Mouse (Mus musculus) forebrain, embryonic 11.5 days (tissue): ENCODE measurements around the gene Gm31371. TPM values are rescaled to one million over a fixed set of nuclear protein-coding genes. Genes with fewer than 3 reads are reported as not detected.
"Not testable (repeated sequence)": the region's sequence is repeated elsewhere in the genome, so short reads cannot be mapped to it uniquely, and the experiment has no call there.

ENCODE experiments used
- ATAC-seq: fragments of 200-750 bp; cut with Nextera tagmentation; replicated peaks from 2 replicates; pipeline ENCODE4 v1.8.0; 2017; ENCODE audit warnings: moderate TSS enrichment; ENCODE audit not compliant: low FRiP score
- DNase-seq: peaks from one replicate; pipeline ENCODE4 v3.0.0-alpha.2; 2017; ENCODE audit warnings: low spot score
- H3K27ac ChIP-seq: fragments of 300-500 bp; sonication (generic); 2 replicates; pipeline ENCODE4 v1.5.1; 2014; ENCODE audit warnings: low read depth, low read length
- H3K27me3 ChIP-seq: fragments of 300-500 bp; sonication (generic); 2 replicates; pipeline ENCODE4 v1.6.1; 2014; ENCODE audit warnings: mild to moderate bottlenecking, low read length, mixed read lengths; ENCODE audit not compliant: control insufficient read depth, insufficient read depth
- H3K36me3 ChIP-seq: fragments of 300-500 bp; sonication (generic); 2 replicates; pipeline ENCODE4 v1.6.1; 2014; ENCODE audit warnings: mild to moderate bottlenecking, low read length, moderate library complexity, mixed read lengths; ENCODE audit not compliant: control insufficient read depth, insufficient read depth
- H3K4me1 ChIP-seq: fragments of 300-500 bp; sonication (generic); replicated peaks from 2 replicates; pipeline ENCODE4 v1.6.1; 2014; ENCODE audit warnings: low read length, mixed read lengths; ENCODE audit not compliant: control insufficient read depth, insufficient read depth
- H3K4me2 ChIP-seq: fragments of 300-500 bp; sonication (generic); 2 replicates; pipeline ENCODE4 v1.6.1; 2014; ENCODE audit warnings: low read depth, mild to moderate bottlenecking, low read length, moderate library complexity, mixed read lengths; ENCODE audit not compliant: severe bottlenecking
- H3K4me3 ChIP-seq: fragments of 300-500 bp; sonication (generic); 2 replicates; pipeline ENCODE4 v1.5.1; 2014; ENCODE audit warnings: low read depth, low read length
- H3K9ac ChIP-seq: fragments of 300-500 bp; sonication (generic); 2 replicates; pipeline ENCODE4 v1.6.1; 2014; ENCODE audit warnings: low read length
- H3K9me3 ChIP-seq: fragments of 300-500 bp; sonication (generic); 2 replicates; pipeline ENCODE4 v1.6.1; 2016; ENCODE audit warnings: low read length, mixed read lengths; ENCODE audit not compliant: control insufficient read depth
- WGBS: fragments of 180-500 bp; shearing (Covaris S2); extraction: QIAGEN DNeasy Blood & Tissue Kit; methylation state at CpG from one replicate; pipeline ENCODE4 v1.1.7; 2014; 5-methylcytosine and 5-hydroxymethylcytosine counted together
- polyA plus RNA-seq: library from polyadenylated mRNA; unstranded; fragments of >200 nt; fragmentation: Nextera tagmentation; extraction: Ambion mirVana; gene quantifications from 2 replicates; pipeline ENCODE4 v1.2.1, GENCODE M21; 2014

The Gm31371 gene
- polyA plus RNA-seq = not detected in 2 replicates

GRCm38 (mm10) chr8:19903092-19903491 lies at the start of gene Gm31371:
TSS of gene Gm31371 (plus strand) at chr8:19903392.
- ATAC-seq, H3K4me1 ChIP-seq, H3K27ac ChIP-seq, H3K9me3 ChIP-seq, H3K9ac ChIP-seq, H3K4me3 ChIP-seq, H3K36me3 ChIP-seq, H3K4me2 ChIP-seq, H3K27me3 ChIP-seq, DNase-seq: not testable (repeated sequence)
- 78% methylated on average over 2 of the region's 4 CpGs for WGBS

- not testable (repeated sequence) for H3K4me2 ChIP-seq, H3K9me3 ChIP-seq, H3K27me3 ChIP-seq, H3K4me1 ChIP-seq, H3K36me3 ChIP-seq, ATAC-seq, H3K27ac ChIP-seq, H3K4me3 ChIP-seq, DNase-seq, H3K9ac ChIP-seq
- WGBS = 94% methylated on average over 7 of the region's 8 CpGs
Measured at GRCm38 (mm10) chr8:19906425-19907055, 3.3 kb downstream of the Gm31371 start.

GRCm38 (mm10) chr8:19908841-19909321 lies 5.7 kb downstream of the Gm31371 start:
- not testable (repeated sequence) for H3K4me2 ChIP-seq, H3K9ac ChIP-seq, H3K9me3 ChIP-seq, H3K4me3 ChIP-seq, H3K27ac ChIP-seq, H3K4me1 ChIP-seq, H3K27me3 ChIP-seq, H3K36me3 ChIP-seq, DNase-seq, ATAC-seq
- WGBS = 86% methylated on average over 4 of the region's 6 CpGs

- not testable (repeated sequence) for H3K4me3 ChIP-seq, H3K9me3 ChIP-seq, H3K4me1 ChIP-seq, H3K36me3 ChIP-seq, H3K9ac ChIP-seq, ATAC-seq, DNase-seq, H3K27me3 ChIP-seq, H3K27ac ChIP-seq, H3K4me2 ChIP-seq
- WGBS = 84% methylated on average over 2 of the region's 3 CpGs
Measured at GRCm38 (mm10) chr8:19919086-19919485, 15.9 kb downstream of the Gm31371 start.

GRCm38 (mm10) chr8:19934274-19934673 lies 31.1 kb downstream of the Gm31371 start:
- no CpG with 5 or more reads among the region's 6 CpGs for WGBS

GRCm38 (mm10) chr8:19935541-19936030 lies 32.4 kb downstream of the Gm31371 start:
- DNase-seq, H3K27me3 ChIP-seq, ATAC-seq, H3K36me3 ChIP-seq, H3K4me2 ChIP-seq, H3K9me3 ChIP-seq, H3K4me1 ChIP-seq, H3K9ac ChIP-seq, H3K27ac ChIP-seq, H3K4me3 ChIP-seq: not testable (repeated sequence)
- WGBS = 75% methylated on average over 1 of the region's 2 CpGs

More at GRCm38 (mm10) chr8:19934274-19934673, 31.1 kb downstream of the Gm31371 start:
- H3K4me3 ChIP-seq, H3K27me3 ChIP-seq, H3K9me3 ChIP-seq, H3K4me2 ChIP-seq, DNase-seq, H3K27ac ChIP-seq, ATAC-seq, H3K4me1 ChIP-seq, H3K9ac ChIP-seq, H3K36me3 ChIP-seq: not testable (repeated sequence)

- Histone ChIP-seq H3K4me3 (no peak overlapping the region), H3K27ac (no peak overlapping the region), H3K9ac (no peak overlapping the region), H3K36me3 (no peaks in the 10 kb centered on the region), H3K4me2 (no peak overlapping the region), H3K9me3 (peaks cover 8% of the 10 kb centered on the region), H3K4me1 (no peaks in the 10 kb centered on the region), H3K27me3 (no peaks in the 10 kb centered on the region)
- DNase-seq (no peak), ATAC-seq (no peak)
- 84% methylated on average over 2 of the region's 2 CpGs for WGBS
Measured at GRCm38 (mm10) chr8:19960935-19961334, 57.7 kb downstream of the Gm31371 start.

GRCm38 (mm10) chr8:19963766-19964165 lies 60.6 kb downstream of the Gm31371 start:
- H3K9me3 ChIP-seq, ATAC-seq, H3K36me3 ChIP-seq, H3K4me3 ChIP-seq, H3K9ac ChIP-seq, H3K4me2 ChIP-seq, H3K4me1 ChIP-seq, H3K27me3 ChIP-seq, H3K27ac ChIP-seq, DNase-seq: not testable (repeated sequence)
- WGBS = 84% methylated on average over 2 of the region's 2 CpGs

GRCm38 (mm10) chr8:19968151-19968550 lies 65.0 kb downstream of the Gm31371 start:
- not testable (repeated sequence) for ATAC-seq, H3K27ac ChIP-seq, H3K9me3 ChIP-seq, H3K4me1 ChIP-seq, H3K4me3 ChIP-seq, H3K36me3 ChIP-seq, H3K4me2 ChIP-seq, H3K27me3 ChIP-seq, DNase-seq, H3K9ac ChIP-seq
- 56% methylated on average over 2 of the region's 2 CpGs for WGBS
